Mouse (Mus musculus) small intestine, adult 2 months (tissue): ENCODE results near the gene Cdc42ep1.

Experiments
- CTCF ChIP-seq: fragments of 200-500 bp; IDR thresholded peaks from 2 replicates; pipeline ENCODE4 v1.5.1; 2012; ENCODE audit warnings: low read depth, mild to moderate bottlenecking, control low read depth, inconsistent platforms, low read length, moderate library complexity, mixed read lengths; ENCODE audit not compliant: insufficient replicate concordance, insufficient read length; ENCODE audit errors: extremely low read depth
- POLR2A ChIP-seq: fragments of 200-500 bp; IDR thresholded peaks from 2 replicates; pipeline ENCODE4 v1.6.1; 2012; ENCODE audit warnings: low read depth, mild to moderate bottlenecking, control low read depth, inconsistent platforms, low read length, moderate library complexity

GRCm38 (mm10) chr15:78868398-78868797 is 26.0 kb downstream of the Cdc42ep1 start:
- TF ChIP-seq CTCF (no peak), POLR2A (no peak)
